Mouse (Mus musculus) heart, adult 8-10 months (tissue): ENCODE data around the gene Tcea3. TPM values are rescaled to one million over a fixed set of nuclear protein-coding genes. Genes with fewer than 3 reads are reported as not detected.

Experiments
- DNase-seq: peaks from one replicate; pipeline ENCODE4 v3.0.0; 2022; ENCODE audit warnings: low spot score
- total RNA-seq, 4 experiments: library from RNA; stranded (reverse); gene quantifications; 2 replicates each; pipeline ENCODE4 v1.2.4; 2022

Gene Tcea3
- total RNA-seq, 4 experiments from 2014 or later: 142 to 162 (median 148) TPM

- DNase-seq: no peak
Measured at GRCm38 (mm10) chr4:136239111-136239510, 8.4 kb upstream of the Tcea3 start.

GRCm38 (mm10) chr4:136239622-136240021 lies 7.9 kb upstream of the Tcea3 start:
- DNase-seq: peak; percentile 90

DNA sequence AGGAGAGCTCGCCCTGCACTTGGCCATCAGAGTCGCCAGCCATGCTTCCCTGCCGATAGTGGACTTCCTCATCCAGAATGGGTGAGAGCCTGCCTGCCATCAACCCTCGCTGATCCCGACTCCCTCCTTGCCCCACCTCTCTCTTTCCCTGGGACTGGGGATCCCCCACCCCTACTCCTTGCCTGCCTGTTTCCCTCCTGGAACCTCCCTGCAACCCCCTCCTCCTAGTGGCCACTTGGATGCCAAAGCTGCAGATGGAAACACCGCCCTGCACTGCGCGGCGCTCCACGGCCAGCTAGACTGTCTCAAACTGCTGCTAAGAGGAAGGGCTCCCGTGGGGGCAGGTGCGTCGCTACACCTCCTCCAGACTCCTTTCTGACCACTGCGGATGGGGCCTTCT lies 7.4 kb upstream of the Tcea3 start:
- no peak for DNase-seq

- DNase-seq: no peak
Measured at GRCm38 (mm10) chr4:136240955-136241354, 6.6 kb upstream of the Tcea3 start.

GRCm38 (mm10) chr4:136242065-136242703 lies 5.3 kb upstream of the Tcea3 start:
- no peak for DNase-seq

- DNase-seq: no peak
Measured at GRCm38 (mm10) chr4:136242728-136243127, 4.8 kb upstream of the Tcea3 start.

GRCm38 (mm10) chr4:136244208-136244607 lies 3.3 kb upstream of the Tcea3 start:
- DNase-seq: no peak

- no peak for DNase-seq
Measured at GRCm38 (mm10) chr4:136245681-136246080, 1.8 kb upstream of the Tcea3 start.

- no peak for DNase-seq
Measured at GRCm38 (mm10) chr4:136246568-136246969, 960 bp upstream of the Tcea3 start.

DNA sequence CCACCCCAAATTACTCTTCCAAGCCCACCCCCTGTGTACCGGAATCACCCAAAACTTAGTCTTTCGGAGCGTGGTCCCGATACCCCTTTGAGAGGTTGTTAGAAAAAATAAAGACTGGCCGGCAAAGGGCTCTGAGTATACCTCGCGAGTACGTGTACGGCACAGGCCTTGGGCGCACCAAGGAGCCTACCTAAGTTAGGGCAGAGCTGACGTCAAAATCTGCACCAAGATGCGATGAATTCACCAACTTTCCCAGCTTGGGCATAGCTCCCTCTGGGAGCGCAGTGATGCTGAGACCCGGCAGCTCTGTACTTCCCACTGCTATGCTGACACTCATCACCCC lies 172 bp upstream of the Tcea3 start:
- no peak for DNase-seq

- no peak for DNase-seq
Measured at GRCm38 (mm10) chr4:136248464-136249331, 1.2 kb downstream of the Tcea3 start.

GRCm38 (mm10) chr4:136249332-136249647 lies 1.8 kb downstream of the Tcea3 start:
- DNase-seq: no peak

DNA sequence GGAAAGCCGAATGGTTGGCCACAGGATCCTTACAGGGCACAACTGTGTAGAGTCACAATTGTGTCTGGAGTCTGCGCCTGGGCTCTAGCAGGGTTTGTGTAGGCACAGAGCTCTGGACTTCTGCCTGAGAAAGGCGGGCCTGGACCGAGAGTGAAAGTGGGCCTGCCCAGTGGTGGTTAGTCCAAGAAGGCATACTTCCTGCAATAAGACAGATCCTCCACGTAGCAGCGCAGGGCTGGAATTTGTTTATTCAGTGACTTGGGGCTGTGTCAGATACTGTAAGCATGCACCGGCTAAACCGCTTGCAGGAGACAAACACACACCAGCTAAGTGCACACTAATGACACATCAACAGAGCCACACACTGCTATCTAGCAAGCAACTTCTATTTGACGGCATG lies 2.3 kb downstream of the Tcea3 start:
- no peak for DNase-seq

- DNase-seq: no peak
Measured at GRCm38 (mm10) chr4:136255919-136256318, 8.4 kb downstream of the Tcea3 start.

- DNase-seq: no peak
Measured at GRCm38 (mm10) chr4:136256696-136257095, 9.2 kb downstream of the Tcea3 start.

DNA sequence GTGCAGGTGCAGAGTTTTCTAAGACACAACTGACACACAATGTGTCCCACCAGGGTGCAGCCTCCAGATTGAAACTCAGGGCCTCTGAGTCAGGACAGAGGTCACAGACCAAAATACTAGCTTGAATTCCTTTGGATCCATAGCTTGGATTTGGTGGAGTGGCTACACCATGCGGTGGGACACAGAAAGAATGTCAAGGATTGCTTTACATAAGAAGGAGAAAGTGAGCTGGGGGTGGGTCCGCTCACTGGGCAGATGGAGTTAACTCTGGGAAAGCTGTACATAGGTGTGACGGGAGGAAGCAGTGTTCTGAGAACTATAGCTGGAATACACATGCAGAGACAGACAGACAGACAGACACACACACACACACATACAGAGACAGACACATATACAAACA lies 12.4 kb downstream of the Tcea3 start:
- no peak for DNase-seq

DNA sequence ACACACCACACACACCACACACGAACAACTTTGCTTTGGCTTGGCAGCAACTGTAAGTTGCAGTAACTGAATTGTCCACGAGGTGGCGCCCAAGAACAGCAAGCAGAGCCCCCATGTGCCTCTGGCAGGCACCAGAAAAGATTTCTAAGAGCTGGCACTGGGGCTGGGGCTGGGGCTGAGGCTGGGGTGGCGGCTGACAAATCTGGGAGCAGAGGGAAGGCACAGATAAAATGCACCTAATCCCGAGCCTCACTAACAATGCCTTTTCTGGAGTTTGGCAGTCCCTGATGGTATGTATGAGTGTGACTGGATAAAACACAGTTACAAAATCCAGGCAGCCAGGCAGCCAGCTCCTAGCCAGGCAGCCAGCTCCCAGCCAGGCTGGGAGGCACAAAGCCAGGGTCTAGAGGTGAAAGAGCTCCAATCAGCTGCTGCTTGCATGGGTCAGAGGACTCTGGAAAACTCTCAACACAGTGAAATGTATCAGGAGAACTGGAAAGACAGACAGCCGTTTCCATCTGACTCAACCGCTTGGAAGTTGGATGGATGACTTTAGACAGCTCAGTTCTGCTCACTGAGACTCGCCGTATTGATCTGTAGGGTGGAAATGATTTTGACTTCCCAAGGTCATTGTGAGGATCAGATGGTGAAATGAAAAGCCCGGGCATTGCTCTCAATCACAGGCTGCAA lies 13.1 kb downstream of the Tcea3 start:
- DNase-seq: peak; percentile 83

- DNase-seq: no peak
Measured at GRCm38 (mm10) chr4:136261912-136262311, 14.4 kb downstream of the Tcea3 start.

DNA sequence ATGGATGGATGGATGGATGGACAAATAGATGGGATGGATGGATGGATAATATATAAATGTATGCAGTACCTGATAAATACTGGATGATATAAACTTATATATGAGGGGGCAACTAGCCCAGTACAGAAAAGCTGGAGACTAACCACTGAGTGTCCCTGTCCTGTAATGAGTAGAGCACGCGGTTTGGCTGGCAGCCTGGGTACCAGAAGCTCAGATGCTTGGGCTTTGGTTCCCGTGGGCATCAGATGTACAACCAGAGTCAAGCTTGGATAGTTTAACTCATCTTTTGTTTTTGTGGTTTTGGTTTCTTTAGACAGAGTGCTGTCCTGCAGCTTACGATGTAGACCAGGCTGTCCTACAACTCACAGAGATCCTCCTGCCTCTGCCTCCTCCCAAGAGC lies 16.0 kb downstream of the Tcea3 start:
- no peak for DNase-seq

DNA sequence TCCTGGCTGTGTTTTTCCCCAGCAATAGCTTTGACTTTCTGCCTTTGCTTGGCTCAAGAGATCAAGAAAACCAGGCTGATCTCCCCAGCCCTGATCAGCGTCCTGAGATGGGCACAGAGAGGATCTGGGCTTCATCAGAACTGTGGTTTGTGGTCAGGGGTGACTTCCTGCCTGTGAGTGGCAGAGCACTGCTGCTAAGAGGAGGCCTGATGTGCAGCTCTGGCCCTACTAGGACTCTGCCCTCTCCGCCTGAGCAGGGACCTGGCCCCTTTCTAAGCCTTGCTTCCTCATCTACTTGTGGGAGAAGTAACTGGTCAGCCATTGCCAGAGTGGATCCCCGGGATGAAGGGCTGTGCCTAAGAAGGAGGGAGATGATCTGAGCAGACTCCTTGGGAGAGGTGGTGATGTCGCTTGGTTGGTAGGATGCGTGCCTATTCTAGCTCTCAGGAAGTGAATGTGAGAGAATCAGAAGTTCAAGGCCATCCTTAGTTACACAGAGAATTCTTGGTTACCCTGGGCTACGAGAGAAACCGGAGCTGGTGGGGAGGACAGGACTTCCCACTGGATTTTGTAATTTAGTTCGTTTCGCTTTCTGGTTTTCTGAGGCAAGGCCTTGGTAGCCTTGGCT lies 19.3 kb downstream of the Tcea3 start:
- no peak for DNase-seq

DNA sequence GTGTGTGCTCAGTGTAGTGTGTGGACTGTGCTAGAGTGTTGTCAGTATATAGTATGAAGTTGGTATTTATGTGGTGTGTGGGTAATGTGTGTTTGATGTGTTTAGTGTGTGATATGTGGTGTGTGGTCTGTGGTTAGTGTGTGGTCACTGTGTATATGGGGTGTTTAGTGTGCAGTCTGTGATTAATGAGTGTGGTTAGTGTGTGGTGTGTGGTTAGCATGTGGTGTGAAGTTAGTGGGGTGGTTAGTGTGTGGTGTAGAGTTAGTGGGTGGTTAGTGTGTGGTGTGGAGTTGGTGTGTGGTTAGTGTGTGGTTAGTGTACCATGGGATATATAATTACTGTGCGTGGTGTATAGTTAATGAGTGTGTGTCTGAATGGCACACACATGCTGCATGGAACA lies 21.4 kb downstream of the Tcea3 start:
- no peak for DNase-seq

DNA sequence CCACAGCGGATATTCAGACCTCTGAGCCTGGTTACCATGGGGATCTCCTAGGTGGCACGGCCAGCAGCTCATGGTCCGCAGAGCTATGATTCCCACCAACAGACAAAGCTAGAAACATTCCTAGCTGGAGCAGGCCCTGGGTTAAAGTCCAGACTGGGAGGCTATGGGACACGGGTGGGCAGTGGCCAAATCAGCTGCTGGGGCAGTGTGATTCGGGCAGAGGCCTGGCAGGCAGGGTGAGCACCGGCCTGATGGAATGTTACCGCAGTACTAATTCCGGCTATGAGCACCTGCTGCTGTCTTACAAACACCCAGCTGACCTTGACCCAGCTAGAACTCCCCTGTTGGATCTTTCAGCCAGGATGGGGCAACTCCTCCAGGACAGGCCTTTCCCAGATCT lies 23.1 kb downstream of the Tcea3 start:
- no peak for DNase-seq
